Mouse (Mus musculus): ENCODE measurements around the gene Carmil2. TPM values are rescaled to one million over a fixed set of nuclear protein-coding genes. Genes with fewer than 3 reads are reported as not detected.

The Carmil2 gene
- total and polyA plus RNA-seq, 3 experiments = 0.16 to 1.4 (median 0.25) TPM

- 0 out of 2 replicates have a peak, but pooled peaks cover 1% of the 10 kb centered on the region for H3K4me1 ChIP-seq (ENCODE audit: control insufficient read depth, insufficient read depth, low read length)
- intact Hi-C loops (cut with DNase I) = no loop called here
- no peak overlapping the region for H3K27ac ChIP-seq
- WGBS = 91% methylated on average over 5 of the region's 5 CpGs
- DNase-seq = no peak
- no peak overlapping the region for H3K9ac ChIP-seq (ENCODE audit: low read depth, low read length)
- H3K79me2 ChIP-seq (replicated peaks; ENCODE audit: control insufficient read depth, insufficient read depth, low read length) = no peaks in the 10 kb centered on the region
- no peaks in the 10 kb centered on the region for H3K36me3 ChIP-seq (ENCODE audit: control insufficient read depth, insufficient read depth, low read length)
- TF ChIP-seq EP300 (IDR thresholded peaks at IDR 0.05; ENCODE audit: insufficient read depth, low read depth, low read length) = no peak
- TF ChIP-seq CTCF (IDR thresholded peaks at IDR 0.05) = no peak
- no peak for TF ChIP-seq POLR2A (IDR thresholded peaks at IDR 0.05; ENCODE audit: insufficient read depth, low read depth, low read length)
- H3K4me3 ChIP-seq = no peak overlapping the region
- H3K27me3 ChIP-seq (ENCODE audit: control insufficient read depth, insufficient read depth, low read length) = no peaks in the 10 kb centered on the region
These were observed 46.1 kb downstream of the Carmil2 start for GRCm38 (mm10) chr8:105732186-105732585.

GRCm38 (mm10) chr8:105739216-105739615, 53.1 kb downstream of the Carmil2 start:
- intact Hi-C loops (cut with DNase I) = no loop called here
- H3K79me2 ChIP-seq (replicated peaks; ENCODE audit: control insufficient read depth, insufficient read depth, low read length) = 0 out of 2 replicates have a peak, but pooled peaks cover 1% of the 10 kb centered on the region
- WGBS = 93% methylated on average over 5 of the region's 5 CpGs
- no peaks in the 10 kb centered on the region for H3K36me3 ChIP-seq (ENCODE audit: control insufficient read depth, insufficient read depth, low read length)
- H3K27me3 ChIP-seq (ENCODE audit: control insufficient read depth, insufficient read depth, low read length) = no peaks in the 10 kb centered on the region
- no peak overlapping the region for H3K9ac ChIP-seq (ENCODE audit: low read depth, low read length)
- H3K27ac ChIP-seq = no peak overlapping the region
- no peaks in the 10 kb centered on the region for H3K4me1 ChIP-seq (ENCODE audit: control insufficient read depth, insufficient read depth, low read length)
- DNase-seq = no peak
- no peak overlapping the region for H3K4me3 ChIP-seq
- TF ChIP-seq POLR2A (IDR thresholded peaks at IDR 0.05; ENCODE audit: insufficient read depth, low read depth, low read length) (no peak), EP300 (IDR thresholded peaks at IDR 0.05; ENCODE audit: insufficient read depth, low read depth, low read length) (no peak)

DNA sequence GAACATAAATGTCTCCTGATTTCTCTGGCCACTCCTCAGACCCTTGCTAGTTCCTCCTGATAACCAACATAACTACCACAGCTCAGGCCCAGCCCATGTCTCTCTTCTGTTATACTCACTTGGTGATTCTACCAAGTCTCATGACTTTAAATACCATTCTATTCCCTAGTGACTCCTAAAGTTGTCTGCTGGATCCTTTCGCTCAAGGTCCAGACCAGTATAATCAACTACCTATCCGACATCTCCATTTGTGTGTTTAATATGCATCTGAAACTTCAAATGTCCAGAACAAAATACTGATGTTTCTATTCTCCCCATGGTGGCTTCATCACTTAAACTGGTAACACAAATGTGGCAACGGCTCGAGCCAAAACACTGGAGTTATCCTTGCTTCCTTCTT, 57.2 kb downstream of the Carmil2 start:
- Histone ChIP-seq H3K9ac (ENCODE audit: low read depth, low read length) (no peak overlapping the region), H3K4me3 (no peak overlapping the region), H3K27ac (no peak overlapping the region), H3K27me3 (ENCODE audit: control insufficient read depth, insufficient read depth, low read length) (no peaks in the 10 kb centered on the region), H3K4me1 (ENCODE audit: control insufficient read depth, insufficient read depth, low read length) (0 out of 2 replicates have a peak, but pooled peaks cover 1% of the 10 kb centered on the region), H3K36me3 (ENCODE audit: control insufficient read depth, insufficient read depth, low read length) (no peaks in the 10 kb centered on the region), H3K79me2 (replicated peaks; ENCODE audit: control insufficient read depth, insufficient read depth, low read length) (0 out of 2 replicates have a peak, but pooled peaks cover 1% of the 10 kb centered on the region)
- intact Hi-C loops (cut with DNase I) = no loop called here
- no peak for DNase-seq
- 72% methylated on average over 4 of the region's 4 CpGs for WGBS
- no peak for TF ChIP-seq POLR2A (IDR thresholded peaks at IDR 0.05; ENCODE audit: insufficient read depth, low read depth, low read length)
- no peak for TF ChIP-seq EP300 (IDR thresholded peaks at IDR 0.05; ENCODE audit: insufficient read depth, low read depth, low read length)
- no peak for TF ChIP-seq CTCF (IDR thresholded peaks at IDR 0.05)

Other genes with a start within 250 kb of the Carmil2 start
- 10 to 100 TPM; 35.0 to 48.8 TPM for gene Tppp3, start 214.7 kb upstream of the Carmil2 start, total RNA-seq (2021)
- 73.7 and 89.2 TPM in 2 replicates for gene Tppp3, start 214.7 kb upstream of the Carmil2 start, polyA plus RNA-seq (2012; rRNA removed)
- gene Zdhhc1, start 189.4 kb upstream of the Carmil2 start, total RNA-seq (2021) = 10 to 100 TPM; 13.0 to 13.3 TPM
- gene Zdhhc1, start 189.4 kb upstream of the Carmil2 start, polyA plus RNA-seq (2012; rRNA removed) = 37.5 and 40.5 TPM in 2 replicates
- gene Hsd11b2, start 167.5 kb upstream of the Carmil2 start, total RNA-seq (2021) = under 1 TPM in 1 of 2 experiments, not detected in 1; 0.23 TPM
- gene Hsd11b2, start 167.5 kb upstream of the Carmil2 start, polyA plus RNA-seq (2012; rRNA removed) = 0.08 and 0.32 TPM in 2 replicates
- 10 to 100 TPM; 46.4 to 48.9 TPM for gene Atp6v0d1, start 120.2 kb upstream of the Carmil2 start, total RNA-seq (2021)
- 61.7 and 69.0 TPM in 2 replicates for gene Atp6v0d1, start 120.2 kb upstream of the Carmil2 start, polyA plus RNA-seq (2012; rRNA removed)
- 10 to 100 TPM; 42.5 to 51.6 TPM for gene Ripor1, start 81.0 kb upstream of the Carmil2 start, total RNA-seq (2021)
- gene Ripor1, start 81.0 kb upstream of the Carmil2 start, polyA plus RNA-seq (2012; rRNA removed) = 39.2 TPM in 2 replicates
- gene Ctcf, start 49.7 kb upstream of the Carmil2 start, total RNA-seq (2021) = 10 to 100 TPM; 41.4 to 41.9 TPM
- gene Ctcf, start 49.7 kb upstream of the Carmil2 start, polyA plus RNA-seq (2012; rRNA removed) = 9.3 and 13.6 TPM in 2 replicates
- gene Agrp, start 48.9 kb upstream of the Carmil2 start, total RNA-seq (2021) = not detected
- gene Agrp, start 48.9 kb upstream of the Carmil2 start, polyA plus RNA-seq (2012; rRNA removed) = 0.31 TPM in 1 of 2 replicates, not detected in the other
- gene Acd, start 14.8 kb downstream of the Carmil2 start, total RNA-seq (2021) = 10 to 100 TPM in 1 of 2 experiments, 1 to 10 TPM in 1; 10.0 to 11.1 TPM
- 19.7 and 22.3 TPM in 2 replicates for gene Acd, start 14.8 kb downstream of the Carmil2 start, polyA plus RNA-seq (2012; rRNA removed)
- gene Pard6a, start 14.9 kb downstream of the Carmil2 start, total RNA-seq (2021) = 1 to 10 TPM; 5.5 to 6.8 TPM
- gene Pard6a, start 14.9 kb downstream of the Carmil2 start, polyA plus RNA-seq (2012; rRNA removed) = 12.0 and 18.6 TPM in 2 replicates
- not detected for gene 4933405L10Rik, start 21.4 kb downstream of the Carmil2 start, total RNA-seq (2021)
- gene 4933405L10Rik, start 21.4 kb downstream of the Carmil2 start, polyA plus RNA-seq (2012; rRNA removed) = not detected in 2 replicates
- 1 to 10 TPM; 1.4 to 1.9 TPM for gene Enkd1, start 21.9 kb downstream of the Carmil2 start, total RNA-seq (2021)
- 2.0 and 2.2 TPM in 2 replicates for gene Enkd1, start 21.9 kb downstream of the Carmil2 start, polyA plus RNA-seq (2012; rRNA removed)
- 1 to 10 TPM; 3.7 TPM for gene Gfod2, start 72.4 kb downstream of the Carmil2 start, total RNA-seq (2021)
- 2.3 and 3.0 TPM in 2 replicates for gene Gfod2, start 72.4 kb downstream of the Carmil2 start, polyA plus RNA-seq (2012; rRNA removed)
- gene Ranbp10, start 141.1 kb downstream of the Carmil2 start, total RNA-seq (2021) = 10 to 100 TPM; 18.0 to 18.5 TPM
- 20.0 and 22.3 TPM in 2 replicates for gene Ranbp10, start 141.1 kb downstream of the Carmil2 start, polyA plus RNA-seq (2012; rRNA removed)
- gene Tsnaxip1, start 141.5 kb downstream of the Carmil2 start, total RNA-seq (2021) = not detected
- 0.20 TPM in 1 of 2 replicates, not detected in the other for gene Tsnaxip1, start 141.5 kb downstream of the Carmil2 start, polyA plus RNA-seq (2012; rRNA removed)
- 1 to 10 TPM; 2.3 to 2.7 TPM for gene Cenpt, start 167.0 kb downstream of the Carmil2 start, total RNA-seq (2021)
- gene Cenpt, start 167.0 kb downstream of the Carmil2 start, polyA plus RNA-seq (2012; rRNA removed) = 6.0 and 6.4 TPM in 2 replicates
- 10 to 100 TPM; 26.8 to 30.1 TPM for gene Thap11, start 168.9 kb downstream of the Carmil2 start, total RNA-seq (2021)
- gene Thap11, start 168.9 kb downstream of the Carmil2 start, polyA plus RNA-seq (2012; rRNA removed) = 33.0 and 42.2 TPM in 2 replicates
- 10 to 100 TPM; 35.5 to 39.8 TPM for gene Nutf2, start 174.3 kb downstream of the Carmil2 start, total RNA-seq (2021)
- 56.1 and 67.7 TPM in 2 replicates for gene Nutf2, start 174.3 kb downstream of the Carmil2 start, polyA plus RNA-seq (2012; rRNA removed)
- gene Edc4, start 194.6 kb downstream of the Carmil2 start, total RNA-seq (2021) = 10 to 100 TPM; 23.2 to 25.4 TPM
- 42.4 and 47.6 TPM in 2 replicates for gene Edc4, start 194.6 kb downstream of the Carmil2 start, polyA plus RNA-seq (2012; rRNA removed)
- under 1 TPM; 0.41 to 0.57 TPM for gene Nrn1l, start 207.3 kb downstream of the Carmil2 start, total RNA-seq (2021)
- 1.0 and 1.6 TPM in 2 replicates for gene Nrn1l, start 207.3 kb downstream of the Carmil2 start, polyA plus RNA-seq (2012; rRNA removed)
- gene Pskh1, start 214.2 kb downstream of the Carmil2 start, total RNA-seq (2021) = 10 to 100 TPM; 16.5 to 20.8 TPM
- gene Pskh1, start 214.2 kb downstream of the Carmil2 start, polyA plus RNA-seq (2012; rRNA removed) = 28.7 and 39.7 TPM in 2 replicates
- gene Ctrl, start 247.6 kb downstream of the Carmil2 start, total RNA-seq (2021) = under 1 TPM in 1 of 2 experiments, not detected in 1; 0.32 TPM
- 0.88 and 1.9 TPM in 2 replicates for gene Ctrl, start 247.6 kb downstream of the Carmil2 start, polyA plus RNA-seq (2012; rRNA removed)

All from heart, adult 2 months (tissue).